Mouse (Mus musculus) testis, postnatal 14 days (tissue): ENCODE measurements around the gene Tekt1.

Experiments
- DNase-seq: peaks from one replicate; pipeline ENCODE4 v3.0.0; 2021; ENCODE audit warnings: low spot score

The Tekt1 gene

GRCm38 (mm10) chr11:72342549-72343237 lies 19.5 kb downstream of the Tekt1 start:
- no peak for DNase-seq

- no peak for DNase-seq
Observed at GRCm38 (mm10) chr11:72339716-72340115, 22.5 kb downstream of the Tekt1 start.

- no peak for DNase-seq
Observed at GRCm38 (mm10) chr11:72338437-72338871, 23.8 kb downstream of the Tekt1 start.

GRCm38 (mm10) chr11:72336726-72337125 lies 25.5 kb downstream of the Tekt1 start:
- DNase-seq, result peak; percentile 24

GRCm38 (mm10) chr11:72334653-72335052 lies 27.6 kb downstream of the Tekt1 start:
- no peak for DNase-seq

GRCm38 (mm10) chr11:72332951-72333667 lies 29.1 kb downstream of the Tekt1 start:
- no peak for DNase-seq

- no peak for DNase-seq
Observed at GRCm38 (mm10) chr11:72325701-72326100, 36.5 kb downstream of the Tekt1 start.

- DNase-seq, result no peak
Observed at GRCm38 (mm10) chr11:72324431-72324830, 37.8 kb downstream of the Tekt1 start.

GRCm38 (mm10) chr11:72318026-72318425 lies 44.2 kb downstream of the Tekt1 start:
- DNase-seq, result no peak

GRCm38 (mm10) chr11:72314151-72314895 lies 47.9 kb downstream of the Tekt1 start, which contains the start of gene Fbxo39:
Gene Fbxo39 (plus strand): TSS chr11:72314444.
- no peak for DNase-seq

- no peak for DNase-seq
Observed at GRCm38 (mm10) chr11:72311355-72312001, 50.8 kb downstream of the Tekt1 start.

- no peak for DNase-seq
Observed at GRCm38 (mm10) chr11:72310491-72310890, 51.8 kb downstream of the Tekt1 start.

- DNase-seq, result no peak
Observed at GRCm38 (mm10) chr11:72308982-72309381, 53.3 kb downstream of the Tekt1 start.

GRCm38 (mm10) chr11:72307461-72307860 lies 54.8 kb downstream of the Tekt1 start:
- no peak for DNase-seq

- peak; percentile 64 for DNase-seq
Observed at GRCm38 (mm10) chr11:72302230-72302629, 60.0 kb downstream of the Tekt1 start.

GRCm38 (mm10) chr11:72301334-72301733 lies 60.9 kb downstream of the Tekt1 start, which contains the start of gene Xaf1:
Gene Xaf1 (plus strand): TSS chr11:72301629.
- peak; percentile 40 for DNase-seq
